Comparison of ENCODE assay signal across 22 mouse cellular contexts in the genomic region with DNA sequence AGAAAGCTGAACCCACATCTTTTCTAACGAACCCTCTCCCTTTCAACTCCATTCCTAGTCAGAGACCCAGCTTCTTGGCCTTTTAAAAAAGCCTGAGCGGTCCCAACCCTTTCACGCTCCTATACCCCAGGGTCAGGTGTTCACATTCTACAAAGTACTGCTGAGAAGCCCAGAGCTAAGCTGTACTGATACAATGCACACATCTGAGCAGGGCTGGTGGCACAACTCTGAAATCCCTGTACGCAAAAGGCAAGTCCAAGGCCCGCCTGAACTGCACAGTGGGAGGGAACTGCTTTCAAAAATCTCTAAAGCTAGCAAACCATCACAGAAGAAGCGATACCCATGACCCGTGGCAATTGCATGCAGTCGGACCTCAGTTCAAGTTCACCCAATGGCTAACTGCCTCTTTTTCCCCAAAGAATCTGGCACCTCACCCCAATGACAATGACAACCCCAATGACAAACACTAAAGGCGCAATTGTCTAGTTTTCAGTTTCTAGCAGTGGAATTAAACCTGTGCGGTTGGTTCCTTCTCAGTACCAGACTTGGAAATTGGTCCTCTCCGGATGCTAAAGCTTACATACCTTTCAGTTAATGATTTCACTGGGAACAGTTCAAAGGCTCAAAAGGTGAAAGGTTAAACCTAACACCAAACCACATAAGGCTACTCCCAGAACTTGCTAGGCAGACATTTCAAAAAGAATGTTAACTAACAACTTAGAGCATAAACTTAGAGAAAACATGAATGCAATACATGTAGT. TPM values are rescaled to one million over a fixed set of nuclear protein-coding genes. Genes with fewer than 3 reads are reported as not detected.
DNase-seq lines count a peak whose midpoint lies in the region; ATAC-seq lines count a peak whose summit lies in the region.
"Had no signal": no experiment of that assay in that cellular context is flagged by ENCODE, and none has a peak within 500 bp of the region (broad histone marks: within the 10 kb centered on the region; RNA-seq: fewer than 3 reads in every experiment).

No protein-coding gene starts in this region.

- DNase-seq in kidney, adult 18-20 months: peak; percentile 52
- DNase-seq in kidney, postnatal 4 days: no peak
- DNase-seq in liver, embryonic 13.5 days: no peak
- DNase-seq in embryonic facial prominence, embryonic 10.5 days (ENCODE audit: low spot score): no peak
- DNase-seq: B cell, adult 2 months; cerebellum, adult 2 months; gastrocnemius, postnatal 36 days; heart, postnatal 36 days; right cerebral cortex, adult 18-20 months; thymus, postnatal 36 days had no signal

- H3K27ac ChIP-seq in intestine, embryonic 15.5 days: no peak overlapping the region
- peak overlapping the region; percentile 83 for H3K27ac ChIP-seq in kidney, embryonic 15.5 days
- peak overlapping the region; percentile 76 for H3K27ac ChIP-seq in liver, embryonic 13.5 days
- H3K27ac ChIP-seq in hindbrain, embryonic 16.5 days (ENCODE audit: low read depth, low read length): no peak overlapping the region
- H3K27ac ChIP-seq in embryonic facial prominence, embryonic 10.5 days (replicated peaks): no peak overlapping the region
- H3K27ac ChIP-seq: embryonic facial prominence, embryonic 12.5 days; forebrain, embryonic 13.5 days; hindbrain, embryonic 14.5 days; midbrain, embryonic 13.5 days; neural tube, embryonic 12.5 days had no signal

- no peak overlapping the region for H3K9ac ChIP-seq in intestine, embryonic 15.5 days
- no peak overlapping the region for H3K9ac ChIP-seq in kidney, embryonic 15.5 days
- H3K9ac ChIP-seq in liver, embryonic 13.5 days: no peak overlapping the region
- no peak overlapping the region for H3K9ac ChIP-seq in hindbrain, embryonic 16.5 days (ENCODE audit: low read depth, low read length)
- H3K9ac ChIP-seq: embryonic facial prominence, embryonic 12.5 days; forebrain, embryonic 13.5 days; heart, embryonic 12.5 days; hindbrain, embryonic 14.5 days; midbrain, embryonic 13.5 days; neural tube, embryonic 12.5 days had no signal

- no peaks in the 10 kb centered on the region for H3K27me3 ChIP-seq in intestine, embryonic 15.5 days (replicated peaks)
- no peaks in the 10 kb centered on the region for H3K27me3 ChIP-seq in kidney, embryonic 15.5 days
- no peaks in the 10 kb centered on the region for H3K27me3 ChIP-seq in liver, embryonic 13.5 days
- no peaks in the 10 kb centered on the region for H3K27me3 ChIP-seq in hindbrain, embryonic 16.5 days (replicated peaks; ENCODE audit: control insufficient read depth, insufficient read depth, low read length)
- H3K27me3 ChIP-seq in embryonic facial prominence, embryonic 10.5 days (replicated peaks; ENCODE audit: low read depth, poor library complexity, severe bottlenecking): no peaks in the 10 kb centered on the region
- H3K27me3 ChIP-seq: embryonic facial prominence, embryonic 12.5 days; forebrain, embryonic 13.5 days; heart, embryonic 12.5 days; midbrain, embryonic 13.5 days; neural tube, embryonic 12.5 days had no signal

- H3K4me2 ChIP-seq in intestine, embryonic 15.5 days (replicated peaks): no peak overlapping the region
- H3K4me2 ChIP-seq in kidney, embryonic 15.5 days: peak overlapping the region; percentile 34
- peak overlapping the region; percentile 29 for H3K4me2 ChIP-seq in liver, embryonic 13.5 days
- no peak overlapping the region for H3K4me2 ChIP-seq in hindbrain, embryonic 16.5 days (ENCODE audit: low read length)
- H3K4me2 ChIP-seq: embryonic facial prominence, embryonic 12.5 days; forebrain, embryonic 13.5 days; heart, embryonic 12.5 days; hindbrain, embryonic 14.5 days; midbrain, embryonic 13.5 days; neural tube, embryonic 12.5 days had no signal

- WGBS in intestine, embryonic 15.5 days: 72% methylated on average over 11 of the region's 11 CpGs
- 64% methylated on average over 11 of the region's 11 CpGs for WGBS in kidney, embryonic 15.5 days
- 64% methylated on average over 11 of the region's 11 CpGs for WGBS in liver, embryonic 13.5 days (ENCODE audit: insufficient replicate concordance)
- 88% methylated on average over 11 of the region's 11 CpGs for WGBS in hindbrain, embryonic 16.5 days
- WGBS in embryonic facial prominence, embryonic 10.5 days: 77% methylated on average over 11 of the region's 11 CpGs

- no peaks in the 10 kb centered on the region for H3K36me3 ChIP-seq in intestine, embryonic 15.5 days
- H3K36me3 ChIP-seq in kidney, embryonic 15.5 days: no peaks in the 10 kb centered on the region
- no peaks in the 10 kb centered on the region for H3K36me3 ChIP-seq in liver, embryonic 13.5 days
- no peaks in the 10 kb centered on the region for H3K36me3 ChIP-seq in hindbrain, embryonic 16.5 days (ENCODE audit: control insufficient read depth, insufficient read depth, low read length)
- no peaks in the 10 kb centered on the region for H3K36me3 ChIP-seq in embryonic facial prominence, embryonic 10.5 days (replicated peaks)
- H3K36me3 ChIP-seq: embryonic facial prominence, embryonic 12.5 days; heart, embryonic 12.5 days; midbrain, embryonic 13.5 days; neural tube, embryonic 12.5 days had no signal

- H3K4me3 ChIP-seq in intestine, embryonic 15.5 days (replicated peaks): no peak overlapping the region
- H3K4me3 ChIP-seq in kidney, embryonic 15.5 days (replicated peaks): no peak overlapping the region
- no peak overlapping the region for H3K4me3 ChIP-seq in liver, embryonic 13.5 days (replicated peaks)
- no peak overlapping the region for H3K4me3 ChIP-seq in hindbrain, embryonic 16.5 days (ENCODE audit: low read length)
- no peak overlapping the region for H3K4me3 ChIP-seq in embryonic facial prominence, embryonic 10.5 days
- H3K4me3 ChIP-seq: embryonic facial prominence, embryonic 12.5 days; erythroblast, embryonic 14.5 days; forebrain, embryonic 13.5 days; heart, embryonic 12.5 days; midbrain, embryonic 13.5 days; neural tube, embryonic 12.5 days had no signal

- 0 out of 2 replicates have a peak, but pooled peaks cover 3% of the 10 kb centered on the region for H3K4me1 ChIP-seq in intestine, embryonic 15.5 days (replicated peaks)
- peaks cover 61% of the 10 kb centered on the region for H3K4me1 ChIP-seq in kidney, embryonic 15.5 days
- no peaks in the 10 kb centered on the region for H3K4me1 ChIP-seq in liver, embryonic 13.5 days (replicated peaks)
- no peaks in the 10 kb centered on the region for H3K4me1 ChIP-seq in hindbrain, embryonic 16.5 days (ENCODE audit: control insufficient read depth, insufficient read depth, low read depth, low read length)
- peaks cover 5% of the 10 kb centered on the region for H3K4me1 ChIP-seq in embryonic facial prominence, embryonic 10.5 days
- H3K4me1 ChIP-seq: embryonic facial prominence, embryonic 12.5 days; forebrain, embryonic 13.5 days; midbrain, embryonic 13.5 days; neural tube, embryonic 12.5 days had no signal

- no peaks in the 10 kb centered on the region for H3K9me3 ChIP-seq in intestine, embryonic 15.5 days
- no peaks in the 10 kb centered on the region for H3K9me3 ChIP-seq in kidney, embryonic 15.5 days (replicated peaks)
- H3K9me3 ChIP-seq in liver, embryonic 13.5 days (replicated peaks): no peaks in the 10 kb centered on the region
- H3K9me3 ChIP-seq in hindbrain, embryonic 16.5 days (ENCODE audit: control insufficient read depth, low read length): no peaks in the 10 kb centered on the region
- H3K9me3 ChIP-seq in embryonic facial prominence, embryonic 10.5 days: no peaks in the 10 kb centered on the region
- H3K9me3 ChIP-seq: embryonic facial prominence, embryonic 12.5 days; forebrain, embryonic 13.5 days; heart, embryonic 12.5 days; midbrain, embryonic 13.5 days; neural tube, embryonic 12.5 days had no signal

- 0 out of 2 replicates have a peak, but pooled peaks have one; percentile 27 for ATAC-seq in intestine, embryonic 15.5 days
- peak; percentile 61; the same call in 1 of the 2 replicates for ATAC-seq in kidney, embryonic 15.5 days (replicated peaks; ENCODE audit: low FRiP score)
- ATAC-seq in liver, embryonic 13.5 days (ENCODE audit: low read depth): peak; percentile 67; the same call in 1 of the 2 replicates
- ATAC-seq in hindbrain, embryonic 16.5 days: no peak
- no peak for ATAC-seq in megakaryocyte-erythroid progenitor cell, adult 5-6 weeks (replicated peaks; ENCODE audit: low FRiP score, low TSS enrichment, poor library complexity, severe bottlenecking)
- ATAC-seq: forebrain, embryonic 13.5 days; lung, postnatal 0 days; midbrain, embryonic 13.5 days had no signal

RNA-seq across cellular contexts. Expression of a gene that starts 19.6 kb away (rescaled TPM):
- polyA plus RNA-seq in intestine, embryonic 15.5 days (2015; fragmentation: Nextera tagmentation; extraction: Ambion mirVana): 19.9 and 21.9 TPM in 2 replicates
- 20.1 and 21.7 TPM in 2 replicates for polyA plus RNA-seq in kidney, embryonic 15.5 days (2015; fragmentation: Nextera tagmentation; extraction: Ambion mirVana)
- 2.3 and 3.9 TPM in 2 replicates for polyA plus RNA-seq in liver, embryonic 13.5 days (2015; fragmentation: Nextera tagmentation; extraction: Ambion mirVana)
- 2.8 and 3.7 TPM in 2 replicates for polyA plus RNA-seq in hindbrain, embryonic 16.5 days (2015; fragmentation: Nextera tagmentation; extraction: Ambion mirVana)
- 4.0 and 4.1 TPM in 2 replicates for polyA plus RNA-seq in embryonic facial prominence, embryonic 10.5 days (2016; fragmentation: Nextera tagmentation; extraction: Ambion mirVana)
- total RNA-seq in megakaryocyte-erythroid progenitor cell, adult 5-6 weeks (2014; fragmentation: Nextera tagmentation): 2.7 and 6.5 TPM in 2 replicates
- total RNA-seq in megakaryocyte-erythroid progenitor cell, adult 5-6 weeks (2017): 0.91 and 1.1 TPM in 2 replicates
- polyA plus RNA-seq: erythroblast, embryonic 14.5 days had no signal

Comparison
In these comparisons a context has a peak if more than half of its experiments do, and no peak if none do; other contexts are left out.
1. ATAC-seq: peak in intestine, embryonic 15.5 days (single experiment), kidney, embryonic 15.5 days (single experiment) and liver, embryonic 13.5 days (single experiment); none in hindbrain, embryonic 16.5 days (single experiment) and megakaryocyte-erythroid progenitor cell, adult 5-6 weeks (single experiment).
2. H3K27ac ChIP-seq: peak in kidney, embryonic 15.5 days (single experiment) and liver, embryonic 13.5 days (single experiment); none in intestine, embryonic 15.5 days (single experiment), hindbrain, embryonic 16.5 days (single experiment) and embryonic facial prominence, embryonic 10.5 days (single experiment).
3. H3K4me2 ChIP-seq: peak in kidney, embryonic 15.5 days (single experiment) and liver, embryonic 13.5 days (single experiment); none in intestine, embryonic 15.5 days (single experiment) and hindbrain, embryonic 16.5 days (single experiment).